Mouse (Mus musculus) heart, postnatal 0 days (tissue): ENCODE results near the gene Fndc5.

Source experiments
- CTCF ChIP-seq: IDR thresholded peaks from 2 replicates; pipeline ENCODE4 v1.5.1; 2016; ENCODE audit warnings: antibody characterized with exemption, control low read depth, low read depth
- EP300 ChIP-seq: IDR thresholded peaks from 2 replicates; pipeline ENCODE4 v1.6.1; 2016; ENCODE audit warnings: antibody characterized with exemption, low read depth

DNA sequence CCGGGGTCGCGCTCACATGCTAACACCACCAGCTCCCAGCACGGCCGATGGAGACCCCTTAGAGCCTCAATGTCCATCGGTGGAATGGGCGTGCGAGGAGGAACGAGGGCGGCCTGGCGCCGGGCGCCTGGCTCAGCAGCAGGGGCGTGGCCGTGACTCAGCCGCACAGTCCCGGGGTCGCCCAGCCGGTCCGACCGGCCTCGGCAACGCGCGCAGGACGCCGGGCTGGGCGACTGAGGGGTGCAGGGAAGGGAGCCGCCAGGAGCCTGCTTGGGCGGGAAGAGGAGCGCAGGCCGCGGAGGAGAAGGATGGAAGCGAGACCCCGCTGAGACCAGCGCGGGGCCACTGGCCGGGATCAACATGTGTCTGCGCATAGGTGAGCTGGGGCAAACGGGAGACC is 31.4 kb upstream of the Fndc5 start, which contains the start of gene Tmem54:
- no peak for TF ChIP-seq CTCF
- TF ChIP-seq EP300 = no peak
